Mouse (Mus musculus): ENCODE results near the gene Dcakd. TPM values are rescaled to one million over a fixed set of nuclear protein-coding genes. Genes with fewer than 3 reads are reported as not detected.

Gene Dcakd
- polyA plus RNA-seq, 1 experiment from 2014 or later: 225 TPM

DNA sequence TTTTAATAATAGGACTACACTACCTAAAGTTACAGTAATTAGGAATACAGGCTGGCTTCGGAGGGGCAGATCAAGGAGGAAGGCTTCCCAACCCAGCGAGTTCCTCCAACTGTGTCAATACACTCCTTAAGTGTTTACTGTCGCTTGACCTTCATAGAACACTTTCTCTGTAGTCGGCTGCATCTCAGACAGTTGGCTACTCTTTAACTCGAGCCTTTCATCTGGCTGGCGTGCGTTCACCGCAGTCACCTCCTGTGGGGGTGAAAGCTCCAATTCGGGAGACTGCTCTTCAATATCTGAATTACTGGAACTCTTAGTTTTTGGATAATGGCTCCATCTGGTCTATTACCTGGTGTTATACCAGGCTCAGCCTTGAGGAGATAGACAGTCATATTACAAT, 10.5 kb downstream of the Dcakd start:
- no peak overlapping the region for H3K27ac ChIP-seq (ENCODE audit: low read depth, low read length)

DNA sequence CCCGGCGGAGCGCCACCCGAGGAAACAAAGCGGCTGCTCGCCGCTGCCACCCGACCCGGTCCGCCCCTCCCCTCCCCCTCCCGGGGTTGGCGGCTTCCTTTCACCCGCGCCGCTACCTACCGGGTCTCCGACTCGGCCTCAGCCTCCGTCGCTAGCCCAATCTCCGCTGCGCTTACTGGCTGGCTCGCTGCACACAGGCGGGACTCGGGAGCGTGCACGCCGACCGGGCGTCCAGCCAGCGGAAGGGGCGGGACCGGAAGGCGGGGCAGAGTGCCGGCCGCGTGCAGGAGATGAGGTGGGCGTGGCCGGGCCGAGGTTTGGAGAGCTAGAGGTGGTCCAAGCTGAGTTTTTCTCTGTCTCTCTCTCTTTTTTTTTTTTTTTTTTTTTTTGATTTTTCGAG, 11.2 kb downstream of the Dcakd start:
- H3K4me2 ChIP-seq (replicated peaks; ENCODE audit: low read depth, low read length): peak overlapping the region; percentile 64
- H3K9me3 ChIP-seq (ENCODE audit: control insufficient read depth, low read length): no peaks in the 10 kb centered on the region
- H3K27me3 ChIP-seq (ENCODE audit: control insufficient read depth, insufficient read depth, low read length): no peaks in the 10 kb centered on the region
- H3K36me3 ChIP-seq (ENCODE audit: control insufficient read depth, insufficient read depth, low read length): peaks cover 3% of the 10 kb centered on the region
- peaks cover 10% of the 10 kb centered on the region; the same call in 1 of the 2 replicates for H3K4me1 ChIP-seq (ENCODE audit: control insufficient read depth, insufficient read depth, low read length)
- WGBS: under 1% methylated on average over 36 of the region's 41 CpGs
- peak overlapping the region; percentile 86 for H3K4me3 ChIP-seq (ENCODE audit: low read length)
- peak overlapping the region; percentile 92 for H3K27ac ChIP-seq (ENCODE audit: low read depth, low read length)
- H3K9ac ChIP-seq (ENCODE audit: low read depth, low read length): peak overlapping the region; percentile 92
- ATAC-seq (ENCODE audit: low FRiP score, low TSS enrichment): peak; percentile 97

More for the DNA sequence above, 10.5 kb downstream of the Dcakd start:
- H3K36me3 ChIP-seq (ENCODE audit: control insufficient read depth, insufficient read depth, low read length): peaks cover 3% of the 10 kb centered on the region
- peaks cover 10% of the 10 kb centered on the region; the same call in 1 of the 2 replicates for H3K4me1 ChIP-seq (ENCODE audit: control insufficient read depth, insufficient read depth, low read length)
- H3K9me3 ChIP-seq (ENCODE audit: control insufficient read depth, low read length): no peaks in the 10 kb centered on the region
- no peak overlapping the region for H3K4me2 ChIP-seq (replicated peaks; ENCODE audit: low read depth, low read length)
- H3K9ac ChIP-seq (ENCODE audit: low read depth, low read length): no peak overlapping the region
- ATAC-seq (ENCODE audit: low FRiP score, low TSS enrichment): no peak
- H3K4me3 ChIP-seq (ENCODE audit: low read length): no peak overlapping the region
- H3K27me3 ChIP-seq (ENCODE audit: control insufficient read depth, insufficient read depth, low read length): no peaks in the 10 kb centered on the region
- 49% methylated on average over 9 of the region's 9 CpGs for WGBS

DNA sequence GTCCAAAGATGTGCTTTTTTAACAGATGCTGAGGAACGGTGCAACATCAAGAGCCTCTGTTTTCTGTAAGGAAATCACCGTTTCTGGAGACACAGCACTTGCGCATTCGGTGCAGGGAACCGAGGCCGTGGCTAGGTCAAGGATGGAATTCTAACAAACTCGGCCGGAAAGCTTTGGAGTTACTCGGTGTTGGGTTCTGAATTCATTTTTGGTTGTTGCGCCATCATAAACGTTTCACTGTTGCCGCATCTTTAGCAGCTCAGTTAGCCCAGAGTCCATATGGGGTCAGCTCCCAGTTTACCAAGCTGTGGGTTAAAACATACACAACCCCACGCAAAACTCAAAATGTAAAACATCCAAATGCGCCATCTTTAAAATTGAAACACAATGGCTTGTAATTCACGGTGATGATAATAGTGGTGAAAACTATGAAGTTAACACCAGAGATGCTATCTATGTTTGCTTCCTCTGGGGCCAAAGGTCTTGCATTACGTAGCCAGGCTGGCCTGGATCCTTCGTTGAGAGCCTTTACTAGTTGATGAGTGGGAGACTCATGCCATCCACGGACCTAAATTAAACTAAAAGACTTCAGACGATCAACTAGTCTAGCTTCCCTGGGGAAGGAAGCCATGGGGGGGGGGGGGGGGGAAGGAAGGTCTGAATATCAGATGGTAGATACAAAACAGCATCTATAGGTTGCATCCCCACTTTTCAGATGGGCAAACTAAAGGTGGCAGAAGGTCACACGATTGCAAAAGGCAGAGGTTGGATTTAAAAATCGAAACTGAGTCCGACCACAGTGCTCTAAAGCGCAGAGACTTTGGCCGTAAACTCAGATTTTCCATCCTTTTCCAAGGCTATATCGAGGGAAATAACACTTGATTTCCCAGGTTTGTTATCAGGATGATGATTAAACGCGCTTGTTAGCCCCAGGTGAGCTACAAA, 12.0 kb downstream of the Dcakd start:
- Histone ChIP-seq H3K9me3 (ENCODE audit: control insufficient read depth, low read length) (no peaks in the 10 kb centered on the region), H3K4me3 (ENCODE audit: low read length) (peak overlapping the region; percentile 86), H3K9ac (ENCODE audit: low read depth, low read length) (peak overlapping the region; percentile 92), H3K27ac (ENCODE audit: low read depth, low read length) (peak overlapping the region; percentile 92), H3K4me1 (ENCODE audit: control insufficient read depth, insufficient read depth, low read length) (peaks cover 10% of the 10 kb centered on the region; the same call in 1 of the 2 replicates), H3K4me2 (replicated peaks; ENCODE audit: low read depth, low read length) (peak overlapping the region; percentile 64), H3K27me3 (ENCODE audit: control insufficient read depth, insufficient read depth, low read length) (no peaks in the 10 kb centered on the region), H3K36me3 (ENCODE audit: control insufficient read depth, insufficient read depth, low read length) (peaks cover 3% of the 10 kb centered on the region)
- WGBS: 42% methylated on average over 27 of the region's 27 CpGs
- no peak for ATAC-seq (ENCODE audit: low FRiP score, low TSS enrichment)

DNA sequence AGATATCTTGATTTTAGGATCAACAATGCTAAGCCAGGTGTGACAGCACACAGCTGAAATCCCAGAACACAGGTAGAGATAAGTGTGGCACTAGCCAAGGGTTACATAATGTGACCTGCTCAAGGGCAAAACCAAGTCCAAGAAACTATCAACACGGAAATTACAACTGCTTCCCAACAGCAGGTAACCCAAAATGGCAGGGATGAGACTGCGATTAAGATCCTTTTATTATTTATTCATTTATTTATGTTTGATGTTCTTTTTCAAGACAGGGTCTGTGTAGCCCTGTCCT, 17.0 kb downstream of the Dcakd start:
- Histone ChIP-seq H3K9me3 (ENCODE audit: control insufficient read depth, low read length) (no peaks in the 10 kb centered on the region), H3K36me3 (ENCODE audit: control insufficient read depth, insufficient read depth, low read length) (peaks cover 16% of the 10 kb centered on the region), H3K27me3 (ENCODE audit: control insufficient read depth, insufficient read depth, low read length) (no peaks in the 10 kb centered on the region), H3K4me2 (replicated peaks; ENCODE audit: low read depth, low read length) (no peak overlapping the region), H3K9ac (ENCODE audit: low read depth, low read length) (no peak overlapping the region), H3K27ac (ENCODE audit: low read depth, low read length) (no peak overlapping the region), H3K4me1 (ENCODE audit: control insufficient read depth, insufficient read depth, low read length) (peaks cover 14% of the 10 kb centered on the region; the same call in 1 of the 2 replicates), H3K4me3 (ENCODE audit: low read length) (no peak overlapping the region)
- WGBS: 85% methylated on average over 2 of the region's 2 CpGs
- ATAC-seq (ENCODE audit: low FRiP score, low TSS enrichment): no peak

DNA sequence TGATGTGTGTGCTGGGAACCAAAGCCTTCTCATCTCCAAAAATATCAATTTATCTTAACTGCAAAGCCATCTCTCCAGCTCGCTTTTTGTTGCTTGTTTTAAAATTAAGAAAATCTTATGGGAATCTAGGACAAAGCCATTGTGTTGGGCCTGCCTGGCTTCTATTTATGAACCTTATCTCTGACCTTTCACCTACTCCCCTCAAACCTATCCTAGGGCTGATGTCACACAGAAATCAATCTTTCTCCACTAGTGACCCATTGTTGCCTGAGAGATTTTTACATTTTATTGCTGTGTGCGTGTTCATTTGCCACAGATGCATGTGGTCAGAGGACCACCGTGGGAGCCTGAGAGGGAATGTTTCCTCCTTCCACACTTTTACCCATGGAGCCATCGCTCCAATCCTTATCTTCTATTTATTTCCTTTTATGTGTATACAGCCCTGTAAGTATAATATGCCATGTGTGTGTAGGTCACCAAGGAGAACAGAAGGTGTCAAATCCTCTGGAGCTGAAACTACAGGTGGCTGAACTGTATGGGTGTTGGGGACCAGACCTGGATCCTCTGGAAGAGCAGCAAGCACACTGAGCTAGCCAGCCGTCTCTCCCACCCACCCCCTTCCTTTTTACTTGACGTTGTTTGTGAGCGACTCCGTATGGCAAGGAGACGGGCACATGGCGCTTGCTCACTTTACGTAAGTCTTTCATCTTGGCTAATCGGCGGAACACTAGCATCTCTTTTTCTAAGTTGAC, 17.5 kb downstream of the Dcakd start:
- H3K27me3 ChIP-seq (ENCODE audit: control insufficient read depth, insufficient read depth, low read length): no peaks in the 10 kb centered on the region
- peaks cover 16% of the 10 kb centered on the region for H3K36me3 ChIP-seq (ENCODE audit: control insufficient read depth, insufficient read depth, low read length)
- H3K4me1 ChIP-seq (ENCODE audit: control insufficient read depth, insufficient read depth, low read length): peaks cover 9% of the 10 kb centered on the region; the same call in 1 of the 2 replicates
- WGBS: 75% methylated on average over 13 of the region's 13 CpGs
- H3K9me3 ChIP-seq (ENCODE audit: control insufficient read depth, low read length): no peaks in the 10 kb centered on the region
- no peak overlapping the region for H3K4me3 ChIP-seq (ENCODE audit: low read length)
- no peak overlapping the region for H3K27ac ChIP-seq (ENCODE audit: low read depth, low read length)
- no peak overlapping the region for H3K9ac ChIP-seq (ENCODE audit: low read depth, low read length)
- no peak overlapping the region for H3K4me2 ChIP-seq (replicated peaks; ENCODE audit: low read depth, low read length)
- no peak for ATAC-seq (ENCODE audit: low FRiP score, low TSS enrichment)

DNA sequence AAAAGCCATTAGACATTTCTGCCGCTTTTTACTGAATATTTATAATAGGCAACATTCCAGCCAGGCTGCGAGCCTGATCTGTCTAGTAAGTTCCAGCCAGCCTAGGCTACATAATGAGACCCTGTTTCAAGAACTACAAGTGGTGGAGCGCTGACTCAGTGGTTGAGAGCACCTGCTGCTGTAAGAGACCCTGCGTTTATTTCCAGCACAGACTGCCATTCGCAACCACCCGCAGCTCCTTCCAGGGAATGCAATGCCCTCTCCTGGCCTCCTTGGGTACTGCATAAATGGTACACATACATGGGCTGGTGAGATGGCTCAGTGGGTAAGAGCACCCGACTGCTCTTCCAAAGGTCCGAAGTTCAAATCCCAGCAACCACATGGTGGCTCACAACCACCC, 18.9 kb downstream of the Dcakd start:
- Histone ChIP-seq H3K4me1 (ENCODE audit: control insufficient read depth, insufficient read depth, low read length) (0 out of 2 replicates have a peak, but pooled peaks cover 4% of the 10 kb centered on the region), H3K36me3 (ENCODE audit: control insufficient read depth, insufficient read depth, low read length) (peaks cover 16% of the 10 kb centered on the region), H3K9me3 (ENCODE audit: control insufficient read depth, low read length) (no peaks in the 10 kb centered on the region), H3K27me3 (ENCODE audit: control insufficient read depth, insufficient read depth, low read length) (no peaks in the 10 kb centered on the region), H3K9ac (ENCODE audit: low read depth, low read length) (no peak overlapping the region), H3K4me3 (ENCODE audit: low read length) (no peak overlapping the region), H3K27ac (ENCODE audit: low read depth, low read length) (no peak overlapping the region), H3K4me2 (replicated peaks; ENCODE audit: low read depth, low read length) (no peak overlapping the region)
- 92% methylated on average over 8 of the region's 8 CpGs for whole genome bisulfite sequencing
- ATAC-seq (ENCODE audit: low FRiP score, low TSS enrichment): no peak

DNA sequence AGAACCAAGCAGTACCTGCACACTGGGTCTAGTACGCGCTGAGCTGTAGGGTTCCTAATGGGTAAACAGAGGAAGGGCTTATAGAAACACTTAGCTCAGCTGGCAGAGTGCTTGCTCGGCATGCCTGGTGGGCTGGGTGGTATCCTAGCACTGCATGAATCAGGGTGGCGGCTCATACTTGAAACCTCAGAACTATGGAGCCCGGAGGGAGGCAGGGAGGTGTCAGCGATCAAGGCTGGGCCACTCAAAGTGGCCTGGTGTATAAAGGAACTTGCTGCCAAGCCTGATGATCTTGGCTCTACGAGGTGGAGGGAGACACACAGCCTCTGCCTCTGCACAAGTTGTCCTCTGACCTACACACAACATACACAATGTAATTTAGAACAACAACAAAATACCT, 19.6 kb downstream of the Dcakd start:
- Histone ChIP-seq H3K9ac (ENCODE audit: low read depth, low read length) (no peak overlapping the region), H3K9me3 (ENCODE audit: control insufficient read depth, low read length) (no peaks in the 10 kb centered on the region), H3K4me1 (ENCODE audit: control insufficient read depth, insufficient read depth, low read length) (0 out of 2 replicates have a peak, but pooled peaks cover 4% of the 10 kb centered on the region), H3K4me2 (replicated peaks; ENCODE audit: low read depth, low read length) (no peak overlapping the region), H3K4me3 (ENCODE audit: low read length) (no peak overlapping the region), H3K27ac (ENCODE audit: low read depth, low read length) (no peak overlapping the region), H3K36me3 (ENCODE audit: control insufficient read depth, insufficient read depth, low read length) (peaks cover 16% of the 10 kb centered on the region), H3K27me3 (ENCODE audit: control insufficient read depth, insufficient read depth, low read length) (no peaks in the 10 kb centered on the region)
- WGBS: 85% methylated on average over 7 of the region's 7 CpGs
- ATAC-seq (ENCODE audit: low FRiP score, low TSS enrichment): no peak

DNA sequence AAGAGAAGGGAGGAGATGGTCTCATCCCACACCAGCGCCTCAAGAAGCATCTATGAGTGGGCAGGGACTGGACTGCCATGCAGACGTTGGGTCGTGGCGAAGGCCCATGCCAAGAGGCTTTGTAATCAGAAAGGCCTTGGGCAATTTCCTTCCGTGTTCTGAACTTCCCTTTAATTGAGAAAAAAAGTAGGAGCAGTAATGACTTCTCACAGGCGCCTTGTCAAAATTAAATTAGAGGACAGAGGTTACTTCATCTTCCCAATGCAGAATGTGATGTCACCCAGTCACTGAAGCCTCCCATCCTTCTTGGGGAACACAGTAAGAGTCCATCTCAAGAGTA, 21.2 kb downstream of the Dcakd start:
- H3K27me3 ChIP-seq (ENCODE audit: control insufficient read depth, insufficient read depth, low read length): no peaks in the 10 kb centered on the region
- H3K9ac ChIP-seq (ENCODE audit: low read depth, low read length): no peak overlapping the region
- 85% methylated on average over 6 of the region's 6 CpGs for WGBS
- no peak for ATAC-seq (ENCODE audit: low FRiP score, low TSS enrichment)
- 0 out of 2 replicates have a peak, but pooled peaks cover 4% of the 10 kb centered on the region for H3K4me1 ChIP-seq (ENCODE audit: control insufficient read depth, insufficient read depth, low read length)
- no peak overlapping the region for H3K4me2 ChIP-seq (replicated peaks; ENCODE audit: low read depth, low read length)
- H3K4me3 ChIP-seq (ENCODE audit: low read length): no peak overlapping the region
- peaks cover 13% of the 10 kb centered on the region; the same call in 1 of the 2 replicates for H3K36me3 ChIP-seq (ENCODE audit: control insufficient read depth, insufficient read depth, low read length)
- no peak overlapping the region for H3K27ac ChIP-seq (ENCODE audit: low read depth, low read length)
- H3K9me3 ChIP-seq (ENCODE audit: control insufficient read depth, low read length): no peaks in the 10 kb centered on the region
